ENCODE assay signal across 7 mouse cellular contexts in the genomic region with DNA sequence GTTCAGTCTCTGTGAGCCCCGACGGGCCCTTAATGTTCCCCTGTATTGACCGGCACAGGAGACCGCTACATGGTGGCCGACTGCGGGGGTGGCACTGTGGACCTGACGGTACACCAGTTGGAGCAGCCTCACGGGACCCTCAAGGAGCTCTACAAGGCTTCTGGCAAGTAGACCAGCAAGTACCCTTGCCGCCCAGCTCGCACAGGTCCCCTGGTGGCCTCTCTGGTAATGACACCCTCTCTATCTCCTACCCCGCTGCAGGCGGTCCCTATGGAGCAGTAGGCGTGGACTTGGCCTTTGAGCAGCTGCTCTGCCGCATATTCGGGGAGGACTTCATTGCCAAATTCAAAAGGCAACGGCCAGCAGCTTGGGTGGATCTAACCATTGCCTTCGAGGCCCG. TPM values are rescaled to one million over a fixed set of nuclear protein-coding genes. Genes with fewer than 3 reads are reported as not detected.
DNase-seq lines count a peak whose midpoint lies in the region; ATAC-seq lines count a peak whose summit lies in the region.

No protein-coding gene starts in this region.

- no peak overlapping the region for H3K4me2 ChIP-seq in intestine, embryonic 14.5 days (ENCODE audit: low read length)
- H3K4me2 ChIP-seq in midbrain, embryonic 11.5 days = no peak overlapping the region

- H3K27ac ChIP-seq in intestine, embryonic 14.5 days (ENCODE audit: low read depth) = no peak overlapping the region
- no peak overlapping the region for H3K27ac ChIP-seq in midbrain, embryonic 11.5 days (ENCODE audit: low read depth, low read length)

- H3K9me3 ChIP-seq in intestine, embryonic 14.5 days (ENCODE audit: control insufficient read depth, low read length) = no peaks in the 10 kb centered on the region
- no peaks in the 10 kb centered on the region for H3K9me3 ChIP-seq in midbrain, embryonic 11.5 days (ENCODE audit: control insufficient read depth, low read length)

- intact Hi-C loops in left cerebral cortex, postnatal 25 days (cut with DNase I) = loop anchor here (5.0 kb wide), 1 partner anchor 45 kb away; no protein-coding TSS in a partner anchor

- WGBS in intestine, embryonic 14.5 days = 35% methylated on average over 18 of the region's 18 CpGs
- WGBS in midbrain, embryonic 11.5 days = 33% methylated on average over 18 of the region's 18 CpGs

- H3K4me1 ChIP-seq in intestine, embryonic 14.5 days (replicated peaks; ENCODE audit: control insufficient read depth, insufficient read depth, low read length) = no peaks in the 10 kb centered on the region; the same call in 1 of the 2 replicates
- peaks cover 3% of the 10 kb centered on the region; the same call in 1 of the 2 replicates for H3K4me1 ChIP-seq in midbrain, embryonic 11.5 days (ENCODE audit: control insufficient read depth, insufficient read depth, low read length)

- peak; percentile 94 for DNase-seq in R1 (ENCODE audit: low read depth, low spot score)
- DNase-seq in c-Kit-positive CD71-positive TER-119-positive erythroid progenitor cells, embryonic 14.5 days (ENCODE audit: low spot score) = peak; percentile 83
- peak; percentile 72 to 73 for DNase-seq in gastrocnemius, adult 8-10 months (ENCODE audit: low spot score in 2 of 2)
- peak; percentile 89 for DNase-seq in intestine, embryonic 14.5 days (ENCODE audit: low spot score)
- peak; percentile 33 to 37 for DNase-seq in left cerebral cortex, postnatal 25 days (ENCODE audit: low spot score in 2 of 2)
- peak; percentile 95 for DNase-seq in midbrain, embryonic 11.5 days (ENCODE audit: low spot score, missing footprints)
- DNase-seq in spleen, adult 12 weeks (ENCODE audit: low spot score) = peak; percentile 65

- H3K36me3 ChIP-seq in intestine, embryonic 14.5 days (ENCODE audit: control insufficient read depth, insufficient read depth, low read length) = peaks cover 54% of the 10 kb centered on the region
- peaks cover 12% of the 10 kb centered on the region for H3K36me3 ChIP-seq in midbrain, embryonic 11.5 days (ENCODE audit: control insufficient read depth, insufficient read depth, low read length)

- H3K4me3 ChIP-seq in intestine, embryonic 14.5 days (ENCODE audit: low read depth, low read length) = no peak overlapping the region
- no peak overlapping the region for H3K4me3 ChIP-seq in midbrain, embryonic 11.5 days (ENCODE audit: low read depth, low read length)

- H3K9ac ChIP-seq in intestine, embryonic 14.5 days (ENCODE audit: low read length) = no peak overlapping the region
- H3K9ac ChIP-seq in midbrain, embryonic 11.5 days (ENCODE audit: low read length) = no peak overlapping the region

- peak; percentile 59 for ATAC-seq in intestine, embryonic 14.5 days (replicated peaks; ENCODE audit: low FRiP score, low TSS enrichment, low read depth)
- peak; percentile 61 for ATAC-seq in midbrain, embryonic 11.5 days (ENCODE audit: low FRiP score)

- H3K27me3 ChIP-seq in intestine, embryonic 14.5 days (replicated peaks; ENCODE audit: control insufficient read depth, insufficient read depth, low read length) = no peaks in the 10 kb centered on the region
- no peaks in the 10 kb centered on the region for H3K27me3 ChIP-seq in midbrain, embryonic 11.5 days (ENCODE audit: control insufficient read depth, insufficient read depth, low read length)

RNA-seq across cellular contexts. Expression of a gene that starts 9.3 kb away (rescaled TPM):
- not detected for total RNA-seq in gastrocnemius, adult 8-10 months (2022)
- polyA plus RNA-seq in intestine, embryonic 14.5 days (2014; fragmentation: Nextera tagmentation; extraction: Ambion mirVana) = not detected in 2 replicates
- total RNA-seq in left cerebral cortex, postnatal 25 days (2021) = not detected
- not detected in 2 replicates for polyA plus RNA-seq in midbrain, embryonic 11.5 days (2014; fragmentation: Nextera tagmentation; extraction: Ambion mirVana)

RNA-seq across cellular contexts. Expression of a gene that starts 15.5 kb away (rescaled TPM):
- total RNA-seq in gastrocnemius, adult 8-10 months (2022) = 1 to 10 TPM; 6.8 to 9.2 (median 6.9) TPM
- 5.4 and 6.8 TPM in 2 replicates for polyA plus RNA-seq in intestine, embryonic 14.5 days (2014; fragmentation: Nextera tagmentation; extraction: Ambion mirVana)
- 1 to 10 TPM; 8.9 TPM for total RNA-seq in left cerebral cortex, postnatal 25 days (2021)
- 2.9 and 3.3 TPM in 2 replicates for polyA plus RNA-seq in midbrain, embryonic 11.5 days (2014; fragmentation: Nextera tagmentation; extraction: Ambion mirVana)

RNA-seq across cellular contexts. Expression of a gene that starts 17.3 kb away (rescaled TPM):
- 1 to 10 TPM; 2.6 to 5.9 (median 4.4) TPM for total RNA-seq in gastrocnemius, adult 8-10 months (2022)
- 91.4 and 93.1 TPM in 2 replicates for polyA plus RNA-seq in intestine, embryonic 14.5 days (2014; fragmentation: Nextera tagmentation; extraction: Ambion mirVana)
- 10 to 100 TPM; 71.7 to 75.8 TPM for total RNA-seq in left cerebral cortex, postnatal 25 days (2021)
- polyA plus RNA-seq in midbrain, embryonic 11.5 days (2014; fragmentation: Nextera tagmentation; extraction: Ambion mirVana) = 112 and 122 TPM in 2 replicates

RNA-seq across cellular contexts. Expression of a gene that starts 37.3 kb away (rescaled TPM):
- 10 to 100 TPM; 77.4 to 89.0 (median 82.6) TPM for total RNA-seq in gastrocnemius, adult 8-10 months (2022)
- 8.8 and 9.5 TPM in 2 replicates for polyA plus RNA-seq in intestine, embryonic 14.5 days (2014; fragmentation: Nextera tagmentation; extraction: Ambion mirVana)
- total RNA-seq in left cerebral cortex, postnatal 25 days (2021) = 10 to 100 TPM; 77.3 to 78.8 TPM
- polyA plus RNA-seq in midbrain, embryonic 11.5 days (2014; fragmentation: Nextera tagmentation; extraction: Ambion mirVana) = 8.7 and 9.5 TPM in 2 replicates

RNA-seq across cellular contexts. Expression of a gene that starts 44.2 kb away (rescaled TPM):
- total RNA-seq in gastrocnemius, adult 8-10 months (2022) = 1 to 10 TPM; 1.2 to 2.3 (median 1.9) TPM
- 51.8 and 61.0 TPM in 2 replicates for polyA plus RNA-seq in intestine, embryonic 14.5 days (2014; fragmentation: Nextera tagmentation; extraction: Ambion mirVana)
- total RNA-seq in left cerebral cortex, postnatal 25 days (2021) = 10 to 100 TPM; 13.3 to 16.2 TPM
- polyA plus RNA-seq in midbrain, embryonic 11.5 days (2014; fragmentation: Nextera tagmentation; extraction: Ambion mirVana) = 122 and 130 TPM in 2 replicates

Comparison
In these comparisons a context has a peak if more than half of its experiments do, and no peak if none do; other contexts are left out.
1. DNase-seq: peak in every context shown above with its lines; median percentile 95 in midbrain, embryonic 11.5 days; 94 in R1; 89 in intestine, embryonic 14.5 days; 83 in c-Kit-positive CD71-positive TER-119-positive erythroid progenitor cells, embryonic 14.5 days; 72 in gastrocnemius, adult 8-10 months; 65 in spleen, adult 12 weeks; 35 in left cerebral cortex, postnatal 25 days.
2. RNA of a gene that starts 17.3 kb away (total RNA-seq): 71.7 to 75.8 TPM in left cerebral cortex, postnatal 25 days; 2.6 to 5.9 TPM in gastrocnemius, adult 8-10 months; every median in the first group is over 10 times any median in the second.